Mouse (Mus musculus) forebrain, embryonic 11.5 days (tissue): ENCODE measurements around the gene Rpl3l. TPM values are rescaled to one million over a fixed set of nuclear protein-coding genes. Genes with fewer than 3 reads are reported as not detected.

Source experiments
- ATAC-seq: fragments of 200-750 bp; cut with Nextera tagmentation; replicated peaks from 2 replicates; pipeline ENCODE4 v1.8.0; 2017; ENCODE audit warnings: moderate TSS enrichment; ENCODE audit not compliant: low FRiP score
- DNase-seq: peaks from one replicate; pipeline ENCODE4 v3.0.0-alpha.2; 2017; ENCODE audit warnings: low spot score
- H3K27ac ChIP-seq: fragments of 300-500 bp; sonication (generic); 2 replicates; pipeline ENCODE4 v1.5.1; 2014; ENCODE audit warnings: low read depth, low read length
- H3K27me3 ChIP-seq: fragments of 300-500 bp; sonication (generic); 2 replicates; pipeline ENCODE4 v1.6.1; 2014; ENCODE audit warnings: mild to moderate bottlenecking, low read length, mixed read lengths; ENCODE audit not compliant: control insufficient read depth, insufficient read depth
- H3K36me3 ChIP-seq: fragments of 300-500 bp; sonication (generic); 2 replicates; pipeline ENCODE4 v1.6.1; 2014; ENCODE audit warnings: mild to moderate bottlenecking, low read length, moderate library complexity, mixed read lengths; ENCODE audit not compliant: control insufficient read depth, insufficient read depth
- H3K4me1 ChIP-seq: fragments of 300-500 bp; sonication (generic); replicated peaks from 2 replicates; pipeline ENCODE4 v1.6.1; 2014; ENCODE audit warnings: low read length, mixed read lengths; ENCODE audit not compliant: control insufficient read depth, insufficient read depth
- H3K4me2 ChIP-seq: fragments of 300-500 bp; sonication (generic); 2 replicates; pipeline ENCODE4 v1.6.1; 2014; ENCODE audit warnings: low read depth, mild to moderate bottlenecking, low read length, moderate library complexity, mixed read lengths; ENCODE audit not compliant: severe bottlenecking
- H3K4me3 ChIP-seq: fragments of 300-500 bp; sonication (generic); 2 replicates; pipeline ENCODE4 v1.5.1; 2014; ENCODE audit warnings: low read depth, low read length
- H3K9ac ChIP-seq: fragments of 300-500 bp; sonication (generic); 2 replicates; pipeline ENCODE4 v1.6.1; 2014; ENCODE audit warnings: low read length
- H3K9me3 ChIP-seq: fragments of 300-500 bp; sonication (generic); 2 replicates; pipeline ENCODE4 v1.6.1; 2016; ENCODE audit warnings: low read length, mixed read lengths; ENCODE audit not compliant: control insufficient read depth
- WGBS: fragments of 180-500 bp; shearing (Covaris S2); extraction: QIAGEN DNeasy Blood & Tissue Kit; methylation state at CpG from one replicate; pipeline ENCODE4 v1.1.7; 2014; 5-methylcytosine and 5-hydroxymethylcytosine counted together
- polyA plus RNA-seq: library from polyadenylated mRNA; unstranded; fragments of >200 nt; fragmentation: Nextera tagmentation; extraction: Ambion mirVana; gene quantifications from 2 replicates; pipeline ENCODE4 v1.2.1, GENCODE M21; 2014

The Rpl3l gene
- polyA plus RNA-seq, 1 experiment from 2014 or later: not detected

DNA sequence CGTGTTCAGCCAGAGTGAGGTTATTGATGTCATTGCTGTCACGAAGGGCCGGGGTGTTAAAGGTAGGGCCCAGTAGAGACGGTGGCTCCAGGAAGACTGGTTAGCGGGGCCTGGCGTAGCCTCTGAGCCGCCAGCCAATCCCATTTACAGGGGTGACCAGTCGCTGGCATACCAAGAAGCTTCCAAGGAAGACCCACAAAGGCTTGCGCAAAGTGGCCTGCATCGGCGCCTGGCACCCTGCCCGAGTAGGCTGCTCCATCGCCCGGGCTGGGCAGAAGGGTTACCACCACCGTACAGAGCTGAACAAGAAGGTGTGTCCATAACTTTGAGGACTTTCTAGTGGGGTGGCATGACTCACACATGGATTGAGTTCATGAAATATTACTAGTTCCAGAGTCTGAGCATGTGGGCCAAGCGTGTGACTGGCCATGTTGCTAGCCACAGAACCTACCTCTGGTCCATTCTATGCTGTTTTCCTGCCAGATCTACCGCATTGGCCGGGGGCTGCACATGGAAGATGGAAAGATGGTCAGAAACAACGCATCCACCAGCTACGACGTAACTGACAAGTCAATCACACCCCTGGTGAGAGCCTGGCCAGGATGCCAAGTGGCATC is 5.9 kb downstream of the Rpl3l start:
- no peak overlapping the region for H3K27ac ChIP-seq
- no peak overlapping the region for H3K4me3 ChIP-seq
- no peak overlapping the region for H3K9ac ChIP-seq
- peaks cover 9% of the 10 kb centered on the region; the same call in 1 of the 2 replicates for H3K4me1 ChIP-seq
- no peaks in the 10 kb centered on the region for H3K27me3 ChIP-seq
- WGBS: 90% methylated on average over 21 of the region's 21 CpGs
- DNase-seq: no peak
- H3K36me3 ChIP-seq: no peaks in the 10 kb centered on the region
- H3K9me3 ChIP-seq: no peaks in the 10 kb centered on the region
- H3K4me2 ChIP-seq: no peak overlapping the region
- no peak for ATAC-seq

GRCm38 (mm10) chr17:24734513-24734912 is 6.9 kb downstream of the Rpl3l start:
- WGBS: 83% methylated on average over 1 of the region's 1 CpGs
- H3K4me3 ChIP-seq: no peak overlapping the region
- H3K4me1 ChIP-seq: peaks cover 9% of the 10 kb centered on the region; the same call in 1 of the 2 replicates
- no peak for DNase-seq
- H3K27me3 ChIP-seq: no peaks in the 10 kb centered on the region
- no peak overlapping the region for H3K27ac ChIP-seq
- no peaks in the 10 kb centered on the region for H3K9me3 ChIP-seq
- no peak overlapping the region for H3K4me2 ChIP-seq
- no peak for ATAC-seq
- no peaks in the 10 kb centered on the region for H3K36me3 ChIP-seq
- no peak overlapping the region for H3K9ac ChIP-seq

DNA sequence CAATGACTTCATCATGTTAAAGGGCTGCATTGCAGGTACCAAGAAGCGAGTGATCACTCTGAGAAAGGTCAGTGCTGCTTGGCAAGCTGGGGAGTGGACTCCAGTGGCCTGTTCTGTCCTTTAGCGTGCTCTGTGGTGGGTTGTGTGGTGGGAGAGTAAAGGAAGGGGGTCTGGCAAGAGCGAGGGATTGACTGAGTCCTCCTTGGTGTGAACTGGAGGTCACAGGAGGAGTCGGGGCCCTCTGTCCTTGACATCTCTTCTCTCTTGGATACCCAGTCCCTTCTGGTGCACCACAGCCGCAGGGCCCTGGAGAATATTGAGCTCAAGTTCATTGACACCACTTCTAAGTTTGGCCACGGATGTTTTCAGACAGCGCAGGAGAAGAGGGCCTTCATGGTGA is 7.8 kb downstream of the Rpl3l start:
- no peak overlapping the region for H3K27ac ChIP-seq
- H3K4me1 ChIP-seq: peaks cover 9% of the 10 kb centered on the region; the same call in 1 of the 2 replicates
- no peaks in the 10 kb centered on the region for H3K9me3 ChIP-seq
- no peaks in the 10 kb centered on the region for H3K27me3 ChIP-seq
- WGBS: 91% methylated on average over 7 of the region's 7 CpGs
- H3K9ac ChIP-seq: no peak overlapping the region; the same call in 1 of the 2 replicates
- ATAC-seq: no peak
- H3K36me3 ChIP-seq: no peaks in the 10 kb centered on the region
- DNase-seq: no peak
- no peak overlapping the region for H3K4me2 ChIP-seq
- H3K4me3 ChIP-seq: no peak overlapping the region

- DNase-seq: peak; percentile 95
- Histone ChIP-seq H3K4me1 (peaks cover 9% of the 10 kb centered on the region; the same call in 1 of the 2 replicates), H3K27me3 (no peaks in the 10 kb centered on the region), H3K27ac (no peak within 1 kb of the TSS), H3K9ac (peak within 1 kb of the TSS; percentile 61), H3K4me2 (peak within 1 kb of the TSS; percentile 81), H3K36me3 (no peaks in the 10 kb centered on the region), H3K4me3 (peak within 1 kb of the TSS; percentile 55), H3K9me3 (no peaks in the 10 kb centered on the region)
- ATAC-seq: peak; percentile 97
- 2% methylated on average over 29 of the region's 29 CpGs for WGBS
Observed at GRCm38 (mm10) chr17:24736330-24737051, 8.9 kb downstream of the Rpl3l start, which contains the start of gene Msrb1. Gene Msrb1, plus strand, starts transcription at chr17:24736642.

DNA sequence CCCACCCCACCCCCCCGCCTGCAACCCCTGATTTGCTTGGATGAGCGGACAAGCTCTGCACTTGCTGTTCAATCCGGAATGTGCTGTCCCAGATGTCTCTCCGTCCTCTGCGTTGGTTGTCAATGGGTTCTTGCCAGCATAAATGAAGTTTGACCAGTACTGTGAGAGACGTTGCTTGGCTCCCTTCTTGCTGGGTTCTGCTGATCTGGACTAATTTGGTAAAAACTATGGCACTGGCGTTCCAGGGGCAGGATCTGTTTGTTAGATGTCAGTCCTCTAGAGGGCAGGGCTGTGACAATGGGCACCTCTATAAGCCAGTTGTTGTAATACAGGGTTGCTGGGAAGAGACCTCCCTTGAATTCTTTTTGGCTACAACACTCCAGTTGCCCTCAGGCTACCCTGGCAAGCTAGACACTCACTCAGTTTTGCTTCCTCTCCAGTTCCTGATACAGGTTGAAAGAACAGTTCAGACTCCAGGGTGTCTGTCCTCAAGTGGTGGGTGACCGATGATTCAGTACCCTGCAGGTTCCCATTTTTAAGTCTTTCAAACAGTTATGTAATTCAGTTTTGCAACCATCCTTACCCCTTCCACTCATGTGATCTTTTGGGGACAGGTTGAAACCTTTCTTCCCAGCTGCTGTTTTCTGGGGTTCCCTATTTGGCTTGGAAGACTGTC is 9.7 kb downstream of the Rpl3l start:
- no peaks in the 10 kb centered on the region for H3K36me3 ChIP-seq
- ATAC-seq (no peak), DNase-seq (no peak)
- no peaks in the 10 kb centered on the region for H3K9me3 ChIP-seq
- no peaks in the 10 kb centered on the region for H3K27me3 ChIP-seq
- peak overlapping the region; percentile 55 for H3K4me3 ChIP-seq
- H3K4me2 ChIP-seq: peak overlapping the region; percentile 81
- H3K27ac ChIP-seq: no peak overlapping the region
- WGBS: 24% methylated on average over 8 of the region's 8 CpGs
- H3K9ac ChIP-seq: peak overlapping the region; percentile 61; the same call in 1 of the 2 replicates
- peaks cover 9% of the 10 kb centered on the region; the same call in 1 of the 2 replicates for H3K4me1 ChIP-seq

- Histone ChIP-seq H3K9me3 (no peaks in the 10 kb centered on the region), H3K4me2 (no peak overlapping the region), H3K27me3 (no peaks in the 10 kb centered on the region), H3K4me3 (no peak overlapping the region), H3K27ac (no peak overlapping the region), H3K36me3 (no peaks in the 10 kb centered on the region), H3K4me1 (peaks cover 9% of the 10 kb centered on the region; the same call in 1 of the 2 replicates), H3K9ac (no peak overlapping the region)
- DNase-seq (no peak), ATAC-seq (no peak)
- 87% methylated on average over 4 of the region's 4 CpGs for WGBS
Observed at GRCm38 (mm10) chr17:24738238-24738637, 10.6 kb downstream of the Rpl3l start.

DNA sequence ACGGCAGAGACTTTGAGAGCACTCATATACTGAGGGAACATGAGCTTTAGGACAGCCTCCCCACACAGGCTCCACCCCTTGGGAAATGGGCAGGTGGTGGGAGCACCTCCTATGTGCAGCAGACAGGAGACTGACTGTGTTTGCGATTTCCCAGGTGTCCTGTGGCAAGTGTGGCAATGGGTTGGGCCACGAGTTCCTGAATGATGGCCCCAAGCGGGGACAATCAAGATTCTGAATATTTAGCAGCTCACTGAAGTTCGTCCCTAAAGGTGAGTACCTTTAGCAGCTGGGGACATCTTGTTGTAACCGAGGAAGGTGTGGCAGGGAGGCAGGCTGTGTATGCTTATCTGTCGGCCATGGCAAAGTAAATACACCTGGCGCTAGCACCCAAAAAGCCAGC is 12.3 kb downstream of the Rpl3l start:
- Histone ChIP-seq H3K4me2 (no peak overlapping the region), H3K27ac (no peak overlapping the region), H3K9me3 (no peaks in the 10 kb centered on the region), H3K27me3 (no peaks in the 10 kb centered on the region), H3K9ac (no peak overlapping the region), H3K4me3 (no peak overlapping the region), H3K4me1 (peaks cover 9% of the 10 kb centered on the region; the same call in 1 of the 2 replicates), H3K36me3 (no peaks in the 10 kb centered on the region)
- DNase-seq: no peak
- 85% methylated on average over 8 of the region's 8 CpGs for WGBS
- no peak for ATAC-seq

- Histone ChIP-seq H3K27me3 (no peaks in the 10 kb centered on the region), H3K9me3 (no peaks in the 10 kb centered on the region), H3K4me3 (no peak overlapping the region), H3K9ac (no peak overlapping the region), H3K4me1 (peaks cover under 1% of the 10 kb centered on the region; the same call in 1 of the 2 replicates), H3K27ac (no peak overlapping the region), H3K36me3 (no peaks in the 10 kb centered on the region), H3K4me2 (no peak overlapping the region)
- DNase-seq (no peak), ATAC-seq (no peak)
- 86% methylated on average over 8 of the region's 8 CpGs for WGBS
Observed at GRCm38 (mm10) chr17:24742307-24742706, 14.7 kb downstream of the Rpl3l start.
